Mouse (Mus musculus): ENCODE data around the gene Fam189a2.

The Fam189a2 gene

DNA sequence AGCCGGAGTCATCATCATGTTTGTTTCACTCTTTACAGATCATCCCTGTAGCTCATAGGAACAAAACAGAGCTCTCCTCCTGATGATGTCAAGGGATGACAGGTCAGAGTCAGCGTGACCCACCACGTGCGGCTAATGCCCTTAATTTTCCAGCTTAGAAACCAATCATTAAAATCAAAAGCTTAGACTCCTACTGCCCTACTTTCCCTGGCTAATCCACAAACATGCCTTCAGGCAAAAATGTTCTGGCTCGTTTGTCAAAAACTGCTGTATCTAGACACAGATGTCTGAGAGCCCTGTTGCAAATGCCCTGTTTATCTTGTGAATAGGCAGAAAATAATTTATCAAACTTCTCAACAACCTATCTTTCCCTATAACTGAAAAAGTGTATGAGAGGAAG lies 4.9 kb downstream of the Fam189a2 start:
- in situ Hi-C loops (cut with MboI, MseI): no loop called here

DNA sequence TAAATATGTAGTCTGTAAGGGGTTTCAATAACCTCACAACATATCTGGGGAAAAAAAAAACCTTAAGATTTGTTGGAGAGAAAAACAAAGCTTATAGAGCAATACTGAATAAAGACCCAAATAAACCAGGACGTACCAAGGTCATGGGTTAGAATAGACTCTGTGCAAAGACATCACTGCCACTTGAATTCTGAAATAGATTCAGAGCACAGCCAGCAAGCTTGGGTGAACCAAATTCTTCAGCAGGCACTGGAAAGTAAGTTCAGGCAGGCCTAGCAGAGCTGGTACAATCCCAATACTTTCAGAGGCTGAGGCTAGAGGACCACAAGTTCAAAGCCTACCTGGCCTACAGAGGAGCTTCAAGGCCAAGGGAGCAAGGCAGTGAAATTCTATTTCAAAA lies 6.2 kb downstream of the Fam189a2 start:
- in situ Hi-C loops (cut with MboI, MseI): no loop called here

DNA sequence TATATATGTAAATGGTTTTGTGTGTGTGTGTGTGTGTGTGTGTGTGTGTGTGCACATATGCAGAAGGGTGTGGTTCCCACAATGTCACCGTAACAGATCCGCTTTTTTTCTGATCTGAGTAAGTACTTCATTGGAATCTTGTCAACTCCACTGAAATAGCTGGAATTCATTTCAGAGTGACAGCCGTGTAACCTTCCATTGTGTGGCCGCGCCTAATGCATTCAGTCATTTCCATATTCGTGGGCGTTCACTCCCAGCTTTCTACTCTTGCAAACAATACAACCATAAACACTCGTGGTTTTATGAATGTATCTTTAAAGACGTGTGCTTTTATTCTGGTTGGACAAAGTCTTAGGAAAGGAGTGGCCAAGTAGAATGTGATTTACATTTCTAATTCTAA lies 6.7 kb downstream of the Fam189a2 start:
- in situ Hi-C loops (cut with MboI, MseI): no loop called here

GRCm38 (mm10) chr19:24023351-24023750 lies 7.5 kb downstream of the Fam189a2 start:
- in situ Hi-C loops (cut with MboI, MseI): no loop called here

- in situ Hi-C loops (cut with MboI, MseI): no loop called here
These were observed 8.0 kb downstream of the Fam189a2 start for GRCm38 (mm10) chr19:24022771-24023170.

- in situ Hi-C loops (cut with MboI, MseI): no loop called here
These were observed 8.5 kb downstream of the Fam189a2 start for GRCm38 (mm10) chr19:24022301-24022700.

- in situ Hi-C loops (cut with MboI, MseI): no loop called here
These were observed 10.1 kb downstream of the Fam189a2 start for GRCm38 (mm10) chr19:24020736-24021135.

DNA sequence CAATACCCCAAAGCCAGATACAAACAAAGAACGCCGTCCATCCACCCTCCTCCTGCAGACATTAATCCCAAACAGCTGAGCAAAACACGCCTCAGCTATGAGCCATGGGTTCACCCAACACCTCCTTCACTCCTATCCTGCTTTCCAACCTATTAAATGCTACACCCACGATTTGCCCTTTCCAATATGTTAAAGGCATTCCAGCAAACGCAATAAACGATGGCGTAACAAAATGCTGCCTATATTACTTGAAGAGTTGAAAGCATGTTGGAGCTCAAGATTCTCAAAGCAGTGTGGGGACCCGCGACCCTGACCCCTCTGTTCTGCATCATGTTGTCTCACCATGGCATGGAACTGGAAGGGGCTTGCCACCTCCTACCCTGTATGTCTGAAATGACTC lies 11.2 kb downstream of the Fam189a2 start:
- in situ Hi-C loops (cut with MboI, MseI): no loop called here

GRCm38 (mm10) chr19:24018396-24018795 lies 12.4 kb downstream of the Fam189a2 start:
- in situ Hi-C loops (cut with MboI, MseI): no loop called here

DNA sequence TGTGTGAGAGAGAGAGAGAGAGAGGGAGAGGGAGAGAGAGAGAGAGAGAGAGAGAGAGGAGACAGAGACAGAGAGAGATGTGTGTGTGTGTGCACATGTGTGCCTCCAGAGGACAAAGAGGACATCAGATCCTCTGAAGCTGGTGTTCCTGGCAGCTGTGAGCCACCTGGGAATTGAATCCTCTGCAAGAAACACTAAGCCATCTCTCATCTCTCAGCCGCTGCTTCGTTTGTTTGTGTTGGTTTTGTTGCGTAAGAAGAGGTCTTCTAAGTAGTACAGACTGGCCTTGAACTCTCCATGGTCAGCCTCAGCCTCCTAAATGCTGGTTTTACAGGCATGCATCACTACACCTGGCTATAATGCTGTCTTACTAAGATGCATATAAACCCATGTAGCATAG lies 12.9 kb downstream of the Fam189a2 start:
- in situ Hi-C loops (cut with MboI, MseI): no loop called here

DNA sequence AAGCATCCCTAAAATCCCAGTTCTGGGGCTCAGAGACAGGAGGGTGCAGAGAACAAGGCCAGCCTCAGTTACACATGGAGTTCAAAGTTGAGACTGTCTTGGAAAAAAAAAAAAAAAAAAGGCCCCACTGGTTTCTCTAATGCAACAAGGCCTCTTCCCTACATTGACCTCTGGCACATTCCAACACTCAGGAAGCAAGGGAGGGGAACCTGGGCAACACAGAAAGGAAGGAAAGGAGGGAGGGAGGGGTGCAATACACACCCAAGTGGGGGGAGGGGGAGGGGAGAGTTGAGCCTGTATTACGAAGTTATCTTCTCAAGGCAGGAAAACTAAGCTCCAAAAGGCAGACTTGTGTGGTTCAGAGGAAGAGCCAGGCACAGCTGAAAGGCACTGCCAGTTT lies 13.4 kb downstream of the Fam189a2 start:
- in situ Hi-C loops (cut with MboI, MseI): no loop called here

- in situ Hi-C loops (cut with MboI, MseI): no loop called here
These were observed 14.0 kb downstream of the Fam189a2 start for GRCm38 (mm10) chr19:24016706-24017386.

GRCm38 (mm10) chr19:24013241-24013640 lies 17.6 kb downstream of the Fam189a2 start:
- in situ Hi-C loops (cut with MboI, MseI): no loop called here

DNA sequence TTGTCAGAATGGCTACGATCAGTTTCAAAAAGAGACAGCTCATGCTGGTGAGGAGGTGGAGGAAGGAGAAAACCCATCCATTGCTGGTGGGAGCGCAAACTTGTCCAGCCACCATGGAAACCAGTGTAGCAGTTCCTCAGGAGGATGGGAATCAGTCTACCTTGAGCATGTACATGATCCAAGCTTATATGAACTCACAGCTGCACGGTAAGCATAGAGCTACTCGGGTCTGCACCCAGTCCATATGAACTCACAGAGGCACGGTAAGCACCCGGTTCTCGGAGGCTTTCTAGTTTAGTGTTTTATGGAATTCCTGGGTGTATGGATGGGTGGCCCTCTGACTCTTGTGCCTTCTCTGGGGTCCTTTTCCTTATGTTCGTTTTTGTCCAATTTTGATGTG lies 18.3 kb downstream of the Fam189a2 start:
- in situ Hi-C loops (cut with MboI, MseI): no loop called here

DNA sequence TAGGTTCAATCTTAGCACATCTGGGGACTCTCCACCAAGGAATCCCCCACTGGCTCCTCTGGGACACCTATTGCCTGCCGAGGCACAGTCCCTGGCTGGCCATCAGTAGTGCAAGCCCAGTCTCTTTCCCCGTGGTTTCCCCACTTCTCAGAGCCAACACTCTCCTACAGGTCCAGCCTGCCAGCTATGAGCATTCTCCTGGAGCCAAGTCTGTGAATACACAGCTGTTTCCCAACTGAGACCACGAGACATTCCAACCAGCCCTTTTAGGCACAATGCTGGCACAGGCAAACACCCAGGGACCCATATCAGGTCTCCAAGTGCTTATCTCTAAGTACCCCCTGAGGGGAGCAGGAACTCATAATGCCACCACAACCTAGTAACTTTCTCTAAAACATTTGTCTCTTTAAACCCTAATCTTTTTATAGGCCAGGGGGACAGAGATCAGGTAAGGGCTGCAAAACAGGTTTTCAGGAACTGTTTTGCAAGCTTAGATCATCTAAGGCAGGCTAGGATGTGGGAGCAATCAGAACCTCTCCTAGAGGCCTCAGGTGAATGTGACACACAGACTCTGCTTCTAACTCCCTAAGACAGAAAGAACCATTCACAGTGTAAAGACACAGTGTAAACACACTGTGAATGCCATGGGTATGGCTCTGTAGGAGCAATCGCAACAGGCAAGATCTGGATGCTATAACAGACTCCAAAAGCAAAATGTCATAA lies 23.0 kb downstream of the Fam189a2 start:
- in situ Hi-C loops (cut with MboI, MseI): no loop called here

DNA sequence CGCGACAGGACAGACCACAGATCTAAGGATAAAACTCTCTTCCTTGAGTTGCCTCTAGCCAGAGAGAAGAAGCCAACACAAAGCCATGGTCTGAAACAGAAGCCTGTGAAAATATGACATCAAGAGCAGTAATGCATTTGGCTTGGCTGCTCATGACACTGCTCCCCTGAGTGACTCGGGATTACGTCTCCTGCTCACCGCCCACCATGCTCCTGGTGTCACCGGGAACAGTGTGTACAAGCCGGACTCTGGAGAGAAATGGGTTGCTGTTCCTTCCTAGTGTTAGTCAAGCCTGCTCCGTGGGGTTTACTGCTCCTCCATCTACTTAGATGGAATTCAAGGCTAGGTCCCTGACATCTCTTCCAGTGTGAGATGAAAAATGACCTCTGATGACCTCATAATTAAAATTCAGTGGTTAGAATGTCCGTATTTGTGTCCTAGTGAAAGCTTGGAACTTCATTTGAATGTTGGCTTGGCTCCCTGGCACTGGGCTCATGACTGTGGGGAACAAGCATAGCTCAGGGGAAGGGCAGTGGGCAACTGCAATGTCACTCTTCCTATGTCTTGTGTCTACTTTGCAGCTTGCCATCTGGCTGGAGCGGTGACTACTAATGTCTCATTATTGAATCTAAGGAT lies 23.7 kb downstream of the Fam189a2 start:
- in situ Hi-C loops (cut with MboI, MseI): no loop called here

GRCm38 (mm10) chr19:23995766-23996399 lies 34.9 kb downstream of the Fam189a2 start:
- in situ Hi-C loops (cut with MboI, MseI): no loop called here

- in situ Hi-C loops (cut with MboI, MseI): no loop called here
These were observed 42.7 kb downstream of the Fam189a2 start for GRCm38 (mm10) chr19:23988166-23988565.

- in situ Hi-C loops (cut with MboI, MseI): no loop called here
These were observed 43.5 kb downstream of the Fam189a2 start for GRCm38 (mm10) chr19:23987291-23987690.

- in situ Hi-C loops (cut with MboI, MseI): no loop called here
These were observed 46.6 kb downstream of the Fam189a2 start for GRCm38 (mm10) chr19:23984186-23984585.

DNA sequence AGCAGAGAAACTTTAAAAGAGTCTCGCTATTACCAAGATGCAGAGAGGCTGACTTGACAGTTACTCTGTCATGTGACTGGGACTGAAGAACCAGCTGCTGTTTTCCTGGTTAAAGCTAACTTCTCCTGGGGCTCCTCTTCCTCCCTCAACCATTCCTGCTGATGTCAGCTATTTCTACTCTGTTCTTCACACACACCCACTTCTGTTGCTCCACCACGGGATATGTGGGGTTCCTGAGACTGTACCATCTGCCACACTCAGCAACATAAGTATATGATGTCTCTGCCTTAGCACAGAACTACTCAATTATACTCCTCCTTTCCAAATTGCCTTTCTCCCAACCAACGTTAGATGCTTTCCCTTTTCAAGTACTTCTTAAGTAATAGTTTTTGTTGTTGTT lies 50.2 kb downstream of the Fam189a2 start:
- in situ Hi-C loops (cut with MboI, MseI): no loop called here

DNA sequence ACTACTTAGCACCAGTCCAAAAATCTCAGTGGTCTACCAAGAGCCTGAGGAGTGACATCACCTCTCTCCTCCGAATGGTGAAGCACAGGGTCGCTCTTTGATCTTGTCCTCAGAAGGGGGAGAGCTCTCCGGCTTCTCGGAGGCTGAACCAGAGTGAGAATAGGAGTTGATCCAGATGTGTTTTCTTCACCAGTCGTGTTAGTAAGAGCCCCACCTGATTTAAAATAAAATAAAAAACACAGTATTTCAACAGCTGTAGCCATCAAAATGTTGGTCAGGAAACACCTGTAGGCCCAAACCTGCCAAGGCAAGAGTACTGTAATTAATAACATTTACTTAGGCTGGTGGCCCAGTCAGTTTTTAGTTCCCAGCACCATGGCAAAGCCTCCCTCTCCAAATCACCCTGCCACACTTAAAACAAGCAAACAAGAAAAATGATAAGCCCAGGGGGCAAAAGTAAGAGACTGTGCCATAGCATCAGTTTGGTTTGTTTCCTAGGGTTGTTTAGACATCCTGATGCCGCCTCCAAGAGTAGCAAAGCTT lies 52.8 kb downstream of the Fam189a2 start:
- in situ Hi-C loops (cut with MboI, MseI): no loop called here
